Mouse (Mus musculus): ENCODE results near the gene Gm45716. TPM values are rescaled to one million over a fixed set of nuclear protein-coding genes. Genes with fewer than 3 reads are reported as not detected.

Gm45716 gene
- polyA plus RNA-seq, 1 experiment: 0.62 TPM

DNA sequence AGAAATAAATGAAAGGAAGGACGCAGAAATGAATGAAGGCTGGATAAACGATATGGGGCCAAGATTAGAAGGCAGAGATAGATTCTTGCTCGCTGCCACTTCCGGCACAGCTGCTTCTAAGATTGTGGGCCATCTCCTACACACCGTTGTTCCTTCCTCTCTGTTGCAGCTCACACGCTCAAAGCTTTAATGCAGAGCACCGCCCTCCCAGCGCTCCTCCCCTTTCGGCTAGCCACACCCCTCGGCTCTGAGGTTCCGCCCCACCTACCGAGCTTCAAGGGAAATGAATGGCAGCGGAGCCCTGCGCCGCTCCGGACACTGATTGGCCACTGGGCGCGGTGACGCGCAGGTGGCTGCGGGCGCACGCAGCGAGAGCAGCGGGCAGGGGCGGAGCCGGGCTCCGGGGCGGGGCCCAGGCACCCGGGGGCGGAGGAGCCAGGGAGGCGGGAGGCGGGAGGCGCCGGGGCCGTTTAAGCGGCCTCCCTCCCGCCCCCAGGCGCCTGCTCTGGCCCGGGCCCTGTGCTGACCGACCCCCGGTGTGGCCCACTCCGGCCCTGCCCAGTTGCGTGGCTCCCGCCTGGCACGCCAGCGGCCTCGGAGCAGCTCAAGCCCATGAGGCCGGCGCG is 61.7 kb downstream of the Gm45716 start, which contains the start of gene Mmd:
Gene Mmd (plus strand): TSS at position 432 of the 626 bp plus-strand sequence.
- Histone ChIP-seq H3K27me3 (ENCODE audit: control insufficient read depth, insufficient read depth, low read length) (no peaks in the 10 kb centered on the region), H3K4me3 (ENCODE audit: extremely low read depth, insufficient read depth, insufficient read length) (peak within 1 kb of the TSS; percentile 89), H3K36me3 (ENCODE audit: control insufficient read depth, insufficient read depth, low read length) (no peaks in the 10 kb centered on the region), H3K27ac (ENCODE audit: insufficient read depth, low read length) (peak within 1 kb of the TSS; percentile 85), H3K4me1 (ENCODE audit: control insufficient read depth, insufficient read depth, insufficient read length) (peaks cover 17% of the 10 kb centered on the region)
- TF ChIP-seq CTCF (IDR thresholded peaks at IDR 0.05; ENCODE audit: extremely low read depth, insufficient read depth, insufficient read length, insufficient replicate concordance) (no peak), POLR2A (IDR thresholded peaks at IDR 0.05; ENCODE audit: low read depth, low read length) (peak; percentile 93)
- WGBS: under 1% methylated on average over 43 of the region's 51 CpGs
- DNase-seq (ENCODE audit: low read depth in 1 of 2, low spot score in 2 of 2): peak; percentile 98 to 99

GRCm38 (mm10) chr11:90249701-90250141 is 62.2 kb downstream of the Gm45716 start:
- H3K27ac ChIP-seq (ENCODE audit: insufficient read depth, low read length): peak overlapping the region; percentile 85
- WGBS: under 1% methylated on average over 22 of the region's 22 CpGs
- TF ChIP-seq CTCF (IDR thresholded peaks at IDR 0.05; ENCODE audit: extremely low read depth, insufficient read depth, insufficient read length, insufficient replicate concordance) (no peak), POLR2A (IDR thresholded peaks at IDR 0.05; ENCODE audit: low read depth, low read length) (no peak)
- H3K36me3 ChIP-seq (ENCODE audit: control insufficient read depth, insufficient read depth, low read length): no peaks in the 10 kb centered on the region
- H3K4me1 ChIP-seq (ENCODE audit: control insufficient read depth, insufficient read depth, insufficient read length): peaks cover 17% of the 10 kb centered on the region
- no peak for DNase-seq (ENCODE audit: low read depth in 1 of 2, low spot score in 2 of 2)
- peak overlapping the region; percentile 89 for H3K4me3 ChIP-seq (ENCODE audit: extremely low read depth, insufficient read depth, insufficient read length)
- H3K27me3 ChIP-seq (ENCODE audit: control insufficient read depth, insufficient read depth, low read length): no peaks in the 10 kb centered on the region

DNA sequence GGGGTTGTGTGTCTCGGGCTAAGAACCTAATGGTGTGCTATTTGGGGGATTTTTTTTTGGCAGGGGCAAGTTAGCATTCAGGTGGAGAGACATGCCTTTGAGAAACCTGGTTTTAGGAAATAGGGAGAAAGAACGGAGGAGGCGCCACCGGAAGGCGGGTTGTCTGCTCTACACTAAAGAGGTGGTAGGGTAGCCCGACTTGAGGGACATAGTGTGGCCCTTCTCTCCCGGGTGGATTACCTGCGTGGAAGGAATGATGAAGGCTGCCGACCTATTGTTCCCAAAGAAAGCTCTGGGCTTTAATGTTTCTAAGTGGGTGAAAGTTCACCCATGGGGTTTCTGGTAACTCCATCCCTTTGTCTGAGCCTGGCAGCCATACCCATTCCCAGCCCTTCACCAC is 62.7 kb downstream of the Gm45716 start:
- WGBS: 3% methylated on average over 9 of the region's 9 CpGs
- Histone ChIP-seq H3K27me3 (ENCODE audit: control insufficient read depth, insufficient read depth, low read length) (no peaks in the 10 kb centered on the region), H3K36me3 (ENCODE audit: control insufficient read depth, insufficient read depth, low read length) (no peaks in the 10 kb centered on the region), H3K27ac (ENCODE audit: insufficient read depth, low read length) (peak overlapping the region; percentile 85), H3K4me3 (ENCODE audit: extremely low read depth, insufficient read depth, insufficient read length) (peak overlapping the region; percentile 89), H3K4me1 (ENCODE audit: control insufficient read depth, insufficient read depth, insufficient read length) (peaks cover 14% of the 10 kb centered on the region)
- no peak for DNase-seq (ENCODE audit: low read depth in 1 of 2, low spot score in 2 of 2)
- TF ChIP-seq CTCF (IDR thresholded peaks at IDR 0.05; ENCODE audit: extremely low read depth, insufficient read depth, insufficient read length, insufficient replicate concordance) (no peak), POLR2A (IDR thresholded peaks at IDR 0.05; ENCODE audit: low read depth, low read length) (no peak)

DNA sequence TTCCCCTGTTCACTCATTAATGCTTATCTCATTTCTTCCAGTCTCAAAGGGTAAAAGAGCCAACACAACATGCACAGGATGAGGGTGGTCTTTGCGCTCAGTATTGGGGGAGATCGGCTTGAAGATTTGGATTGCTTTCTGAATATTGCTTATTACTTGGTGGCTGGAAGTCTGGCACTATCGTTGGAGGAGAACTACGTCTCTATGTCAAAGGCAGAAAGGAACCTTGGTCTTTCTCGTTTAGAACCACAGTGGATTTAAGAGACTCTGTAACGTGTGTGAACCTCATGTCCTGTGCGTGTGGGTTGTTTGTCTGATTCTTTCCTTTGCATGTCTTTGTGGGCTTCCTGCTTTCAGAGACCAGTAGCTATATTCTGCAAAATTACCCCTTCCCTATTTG is 63.2 kb downstream of the Gm45716 start:
- peak overlapping the region; percentile 19; the same call in 1 of the 2 replicates for H3K4me3 ChIP-seq (ENCODE audit: extremely low read depth, insufficient read depth, insufficient read length)
- no peak for TF ChIP-seq CTCF (IDR thresholded peaks at IDR 0.05; ENCODE audit: extremely low read depth, insufficient read depth, insufficient read length, insufficient replicate concordance)
- no peak for TF ChIP-seq POLR2A (IDR thresholded peaks at IDR 0.05; ENCODE audit: low read depth, low read length)
- peak overlapping the region; percentile 2; the same call in 1 of the 2 replicates for H3K27ac ChIP-seq (ENCODE audit: insufficient read depth, low read length)
- H3K4me1 ChIP-seq (ENCODE audit: control insufficient read depth, insufficient read depth, insufficient read length): peaks cover 11% of the 10 kb centered on the region
- WGBS: 16% methylated on average over 7 of the region's 7 CpGs
- H3K27me3 ChIP-seq (ENCODE audit: control insufficient read depth, insufficient read depth, low read length): no peaks in the 10 kb centered on the region
- H3K36me3 ChIP-seq (ENCODE audit: control insufficient read depth, insufficient read depth, low read length): no peaks in the 10 kb centered on the region
- no peak for DNase-seq (ENCODE audit: low read depth in 1 of 2, low spot score in 2 of 2)

GRCm38 (mm10) chr11:90251923-90252322 is 64.4 kb downstream of the Gm45716 start:
- Histone ChIP-seq H3K36me3 (ENCODE audit: control insufficient read depth, insufficient read depth, low read length) (no peaks in the 10 kb centered on the region), H3K4me1 (ENCODE audit: control insufficient read depth, insufficient read depth, insufficient read length) (peaks cover 11% of the 10 kb centered on the region), H3K4me3 (ENCODE audit: extremely low read depth, insufficient read depth, insufficient read length) (no peak overlapping the region), H3K27me3 (ENCODE audit: control insufficient read depth, insufficient read depth, low read length) (no peaks in the 10 kb centered on the region), H3K27ac (ENCODE audit: insufficient read depth, low read length) (no peak overlapping the region)
- 60% methylated on average over 2 of the region's 2 CpGs for WGBS
- TF ChIP-seq POLR2A (IDR thresholded peaks at IDR 0.05; ENCODE audit: low read depth, low read length) (no peak), CTCF (IDR thresholded peaks at IDR 0.05; ENCODE audit: extremely low read depth, insufficient read depth, insufficient read length, insufficient replicate concordance) (no peak)
- DNase-seq (ENCODE audit: low read depth in 1 of 2, low spot score in 2 of 2): no peak

- Histone ChIP-seq H3K4me3 (ENCODE audit: extremely low read depth, insufficient read depth, insufficient read length) (no peak overlapping the region), H3K27ac (ENCODE audit: insufficient read depth, low read length) (no peak overlapping the region), H3K4me1 (ENCODE audit: control insufficient read depth, insufficient read depth, insufficient read length) (peaks cover 11% of the 10 kb centered on the region), H3K27me3 (ENCODE audit: control insufficient read depth, insufficient read depth, low read length) (no peaks in the 10 kb centered on the region), H3K36me3 (ENCODE audit: control insufficient read depth, insufficient read depth, low read length) (0 out of 2 replicates have a peak, but pooled peaks cover under 1% of the 10 kb centered on the region)
- 87% methylated on average over 8 of the region's 8 CpGs for WGBS
- no peak for TF ChIP-seq CTCF (IDR thresholded peaks at IDR 0.05; ENCODE audit: extremely low read depth, insufficient read depth, insufficient read length, insufficient replicate concordance)
- DNase-seq (ENCODE audit: low read depth in 1 of 2, low spot score in 2 of 2): no peak
Observed at GRCm38 (mm10) chr11:90252366-90252765, 64.9 kb downstream of the Gm45716 start.

- 0 out of 2 replicates have a peak, but pooled peaks cover 3% of the 10 kb centered on the region for H3K36me3 ChIP-seq (ENCODE audit: control insufficient read depth, insufficient read depth, low read length)
- H3K4me3 ChIP-seq (ENCODE audit: extremely low read depth, insufficient read depth, insufficient read length): no peak overlapping the region
- no peak for TF ChIP-seq CTCF (IDR thresholded peaks at IDR 0.05; ENCODE audit: extremely low read depth, insufficient read depth, insufficient read length, insufficient replicate concordance)
- no peak for TF ChIP-seq POLR2A (IDR thresholded peaks at IDR 0.05; ENCODE audit: low read depth, low read length)
- peaks cover 7% of the 10 kb centered on the region for H3K4me1 ChIP-seq (ENCODE audit: control insufficient read depth, insufficient read depth, insufficient read length)
- H3K27ac ChIP-seq (ENCODE audit: insufficient read depth, low read length): 0 out of 2 replicates have a peak overlapping the region, but pooled peaks have one; percentile 14
- 97% methylated on average over 3 of the region's 3 CpGs for WGBS
- DNase-seq (ENCODE audit: low read depth in 1 of 2, low spot score in 2 of 2): no peak
- no peaks in the 10 kb centered on the region for H3K27me3 ChIP-seq (ENCODE audit: control insufficient read depth, insufficient read depth, low read length)
Observed at GRCm38 (mm10) chr11:90254536-90254935, 67.1 kb downstream of the Gm45716 start.

Data from spleen, adult 2 months (tissue).